Mouse (Mus musculus): Measurements from ENCODE around the gene Med16.

The Med16 gene

GRCm38 (mm10) chr10:79862049-79862788 is 46.5 kb downstream of the Med16 start:
- in situ Hi-C loops (cut with MboI; ENCODE audit: low sequenced_read_pairs): no loop called here

GRCm38 (mm10) chr10:79861230-79862048 is 47.3 kb downstream of the Med16 start:
- in situ Hi-C loops (cut with MboI; ENCODE audit: low sequenced_read_pairs): no loop called here

- in situ Hi-C loops (cut with MboI; ENCODE audit: low sequenced_read_pairs): no loop called here
Measured at GRCm38 (mm10) chr10:79860079-79860911, 48.4 kb downstream of the Med16 start.

- in situ Hi-C loops (cut with MboI; ENCODE audit: low sequenced_read_pairs): no loop called here
Measured at GRCm38 (mm10) chr10:79859116-79859515, 49.6 kb downstream of the Med16 start.

GRCm38 (mm10) chr10:79858416-79859074 is 50.2 kb downstream of the Med16 start:
- in situ Hi-C loops (cut with MboI; ENCODE audit: low sequenced_read_pairs): no loop called here

GRCm38 (mm10) chr10:79857894-79858293 is 50.8 kb downstream of the Med16 start:
- in situ Hi-C loops (cut with MboI; ENCODE audit: low sequenced_read_pairs): no loop called here

- in situ Hi-C loops (cut with MboI; ENCODE audit: low sequenced_read_pairs): no loop called here
Measured at GRCm38 (mm10) chr10:79857452-79857811, 51.3 kb downstream of the Med16 start.

GRCm38 (mm10) chr10:79856704-79857451 is 51.8 kb downstream of the Med16 start:
- in situ Hi-C loops (cut with MboI; ENCODE audit: low sequenced_read_pairs): no loop called here

GRCm38 (mm10) chr10:79856280-79856679 is 52.4 kb downstream of the Med16 start:
- in situ Hi-C loops (cut with MboI; ENCODE audit: low sequenced_read_pairs): no loop called here

GRCm38 (mm10) chr10:79855558-79856184 is 53.1 kb downstream of the Med16 start:
- in situ Hi-C loops (cut with MboI; ENCODE audit: low sequenced_read_pairs): no loop called here

GRCm38 (mm10) chr10:79854801-79855541 is 53.8 kb downstream of the Med16 start:
- in situ Hi-C loops (cut with MboI; ENCODE audit: low sequenced_read_pairs): no loop called here

- in situ Hi-C loops (cut with MboI; ENCODE audit: low sequenced_read_pairs): no loop called here
Measured at GRCm38 (mm10) chr10:79853860-79854795, 54.6 kb downstream of the Med16 start, which contains the start of gene Ptbp1. Gene Ptbp1, plus strand, starts transcription at chr10:79854427.

- in situ Hi-C loops (cut with MboI; ENCODE audit: low sequenced_read_pairs): no loop called here
Measured at GRCm38 (mm10) chr10:79853392-79853791, 55.3 kb downstream of the Med16 start.

- in situ Hi-C loops (cut with MboI; ENCODE audit: low sequenced_read_pairs): no loop called here
Measured at GRCm38 (mm10) chr10:79852827-79853226, 55.9 kb downstream of the Med16 start.

- in situ Hi-C loops (cut with MboI; ENCODE audit: low sequenced_read_pairs): no loop called here
Measured at GRCm38 (mm10) chr10:79852107-79852789, 56.5 kb downstream of the Med16 start.

GRCm38 (mm10) chr10:79851653-79852052 is 57.1 kb downstream of the Med16 start:
- in situ Hi-C loops (cut with MboI; ENCODE audit: low sequenced_read_pairs): no loop called here

- in situ Hi-C loops (cut with MboI; ENCODE audit: low sequenced_read_pairs): no loop called here
Measured at GRCm38 (mm10) chr10:79849941-79850628, 58.6 kb downstream of the Med16 start.
